Comparison of ENCODE assay signal across 7 mouse cellular contexts in genomic region chr1:118389454-118390265, GRCm38 (mm10). TPM values are rescaled to one million over a fixed set of nuclear protein-coding genes. Genes with fewer than 3 reads are reported as not detected.
DNase-seq lines count a peak whose midpoint lies in the region; ATAC-seq lines count a peak whose summit lies in the region.

No protein-coding gene starts in this region.

- peak; percentile 46 for DNase-seq in CD4-positive helper T cell, adult 2 months (ENCODE audit: low read depth, low spot score)
- DNase-seq in MN1 (ENCODE audit: low spot score): peak; percentile 49
- DNase-seq in cerebellum, postnatal 4 days (ENCODE audit: low spot score in 2 of 2): peak; percentile 20 to 60
- DNase-seq in layer of hippocampus, postnatal 36 days: peak; percentile 55 to 57
- DNase-seq in right cerebral cortex, postnatal 36 days (ENCODE audit: low spot score in 2 of 2): peak; percentile 32 to 34

- peak; percentile 35 for ATAC-seq in granulocyte monocyte progenitor cell, adult 5-6 weeks (replicated peaks; ENCODE audit: poor library complexity, severe bottlenecking)
- peak; percentile 19 for ATAC-seq in megakaryocyte, adult 5-6 weeks (ENCODE audit: poor library complexity, severe bottlenecking)

RNA-seq across cellular contexts. Expression of gene Clasp1, which starts 0.8 kb away (rescaled TPM):
- total RNA-seq in granulocyte monocyte progenitor cell, adult 5-6 weeks (2014; fragmentation: Nextera tagmentation): 42.8 and 51.1 TPM in 2 replicates
- total RNA-seq in granulocyte monocyte progenitor cell, adult 5-6 weeks (2017): 40.1 and 51.1 TPM in 2 replicates
- total RNA-seq in layer of hippocampus, postnatal 36 days (2021): 100 to 1,000 TPM in 1 of 2 experiments, 10 to 100 TPM in 1; 92.6 to 106 TPM
- total RNA-seq in megakaryocyte, adult 5-6 weeks (2015): 33.2 and 34.0 TPM in 2 replicates
- total RNA-seq in megakaryocyte, adult 5-6 weeks (2017): 43.6 and 48.2 TPM in 2 replicates

Comparison
In these comparisons a context has a peak if more than half of its experiments do, and no peak if none do; other contexts are left out.
1. Peak in every context shown above with its lines: DNase-seq and ATAC-seq.